Mouse (Mus musculus) hindbrain, embryonic 16.5 days (tissue): ENCODE data around the gene Serac1. TPM values are rescaled to one million over a fixed set of nuclear protein-coding genes. Genes with fewer than 3 reads are reported as not detected.

Experiments used
- ATAC-seq: fragments of 200-750 bp; cut with Nextera tagmentation; 2 replicates; pipeline ENCODE4 v1.8.0; 2017; ENCODE audit warnings: moderate TSS enrichment, moderate library complexity
- H3K27ac ChIP-seq: fragments of 300-500 bp; sonication (generic); 2 replicates; pipeline ENCODE4 v1.5.1; 2014; ENCODE audit warnings: low read depth, mild to moderate bottlenecking, control low read depth, low read length, moderate library complexity
- H3K27me3 ChIP-seq: fragments of 300-500 bp; sonication (generic); replicated peaks from 2 replicates; pipeline ENCODE4 v1.6.1; 2014; ENCODE audit warnings: low read length; ENCODE audit not compliant: control insufficient read depth, insufficient read depth
- H3K36me3 ChIP-seq: fragments of 300-500 bp; sonication (generic); 2 replicates; pipeline ENCODE4 v1.6.1; 2014; ENCODE audit warnings: mild to moderate bottlenecking, low read length, moderate library complexity, mixed read lengths; ENCODE audit not compliant: control insufficient read depth, insufficient read depth
- H3K4me1 ChIP-seq: fragments of 300-500 bp; sonication (generic); 2 replicates; pipeline ENCODE4 v1.6.1; 2014; ENCODE audit warnings: low read depth, low read length; ENCODE audit not compliant: control insufficient read depth, insufficient read depth
- H3K4me2 ChIP-seq: fragments of 300-500 bp; sonication (generic); 2 replicates; pipeline ENCODE4 v1.6.1; 2014; ENCODE audit warnings: mild to moderate bottlenecking, low read length, control low read depth, moderate library complexity
- H3K4me3 ChIP-seq: fragments of 300-500 bp; sonication (generic); 2 replicates; pipeline ENCODE4 v1.5.1; 2014; ENCODE audit warnings: mild to moderate bottlenecking, low read length, control low read depth, moderate library complexity
- H3K9ac ChIP-seq: fragments of 300-500 bp; sonication (generic); 2 replicates; pipeline ENCODE4 v1.6.1; 2014; ENCODE audit warnings: low read depth, mild to moderate bottlenecking, control low read depth, low read length, moderate library complexity
- H3K9me3 ChIP-seq: fragments of 300-500 bp; sonication (generic); 2 replicates; pipeline ENCODE4 v1.6.1; 2014; ENCODE audit warnings: mild to moderate bottlenecking, low read length, moderate library complexity; ENCODE audit not compliant: control insufficient read depth
- WGBS: fragments of 180-500 bp; shearing (Covaris S2); extraction: QIAGEN DNeasy Blood & Tissue Kit; methylation state at CpG from one replicate; pipeline ENCODE4 v1.1.7; 2014; 5-methylcytosine and 5-hydroxymethylcytosine counted together
- polyA plus RNA-seq: library from polyadenylated mRNA; unstranded; fragments of >200 nt; fragmentation: Nextera tagmentation; extraction: Ambion mirVana; gene quantifications from 2 replicates; pipeline ENCODE4 v1.2.1, GENCODE M21; 2015

Gene Serac1
- polyA plus RNA-seq, 1 experiment from 2014 or later: 12.5 TPM

GRCm38 (mm10) chr17:6016213-6016780 is 63.2 kb downstream of the Serac1 start:
- no peak overlapping the region for H3K27ac ChIP-seq
- H3K4me3 ChIP-seq: no peak overlapping the region
- H3K9ac ChIP-seq: no peak overlapping the region
- H3K4me2 ChIP-seq: no peak overlapping the region
- H3K36me3 ChIP-seq: no peaks in the 10 kb centered on the region
- H3K9me3 ChIP-seq: no peaks in the 10 kb centered on the region
- H3K27me3 ChIP-seq: no peaks in the 10 kb centered on the region
- WGBS: 72% methylated on average over 7 of the region's 7 CpGs
- no peaks in the 10 kb centered on the region for H3K4me1 ChIP-seq
- ATAC-seq: no peak

GRCm38 (mm10) chr17:6014985-6015384 is 64.6 kb downstream of the Serac1 start:
- H3K36me3 ChIP-seq: no peaks in the 10 kb centered on the region
- WGBS: 86% methylated on average over 4 of the region's 4 CpGs

DNA sequence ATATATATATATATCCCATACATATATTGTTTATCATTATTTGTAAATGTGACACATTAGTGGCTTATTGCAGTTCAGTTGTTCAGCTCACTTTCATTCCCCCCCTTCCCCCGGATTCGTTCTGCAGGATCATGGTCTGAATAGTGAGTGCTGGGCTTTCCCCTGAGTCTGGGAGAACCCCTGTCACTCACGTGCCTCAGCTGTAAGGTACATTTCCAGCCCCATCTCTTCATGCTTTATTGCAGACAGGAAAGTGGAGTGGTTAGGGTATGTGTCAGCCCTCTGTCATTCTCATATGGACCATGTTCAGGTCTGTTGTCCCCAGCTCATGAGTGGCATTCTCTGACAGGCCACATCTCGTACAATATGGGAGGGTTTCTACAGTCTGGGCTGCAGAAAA is 66.5 kb downstream of the Serac1 start:
- Histone ChIP-seq H3K4me2 (no peak overlapping the region), H3K27ac (no peak overlapping the region), H3K9me3 (no peaks in the 10 kb centered on the region), H3K27me3 (no peaks in the 10 kb centered on the region), H3K4me1 (no peaks in the 10 kb centered on the region), H3K9ac (no peak overlapping the region), H3K36me3 (no peaks in the 10 kb centered on the region), H3K4me3 (no peak overlapping the region)
- ATAC-seq: no peak
- 82% methylated on average over 4 of the region's 4 CpGs for WGBS

More at GRCm38 (mm10) chr17:6014985-6015384, 64.6 kb downstream of the Serac1 start:
- H3K4me2 ChIP-seq: no peak overlapping the region
- ATAC-seq: no peak
- H3K27ac ChIP-seq: no peak overlapping the region
- H3K4me3 ChIP-seq: no peak overlapping the region
- H3K27me3 ChIP-seq: no peaks in the 10 kb centered on the region
- H3K4me1 ChIP-seq: no peaks in the 10 kb centered on the region
- no peak overlapping the region for H3K9ac ChIP-seq
- no peaks in the 10 kb centered on the region for H3K9me3 ChIP-seq

DNA sequence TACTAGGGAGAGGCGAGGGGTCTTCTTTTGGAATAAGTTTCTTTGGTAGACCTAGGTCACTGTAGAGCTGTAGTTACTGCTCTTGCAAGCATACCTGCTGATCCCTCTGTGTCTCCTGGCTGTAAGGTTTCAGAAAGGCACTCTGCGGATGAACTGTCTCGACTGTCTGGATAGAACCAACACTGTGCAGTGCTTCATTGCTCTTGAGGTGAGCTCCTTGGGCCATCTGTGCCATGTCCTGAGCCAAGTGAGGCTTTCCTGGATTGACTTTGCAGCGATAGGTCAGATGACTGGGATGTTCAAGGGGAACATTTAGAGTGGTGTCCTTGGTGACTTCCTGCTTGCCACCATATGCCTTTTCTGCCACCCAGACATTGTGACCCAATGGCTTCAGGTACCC is 69.9 kb downstream of the Serac1 start:
- no peak for ATAC-seq
- peaks cover 14% of the 10 kb centered on the region for H3K4me1 ChIP-seq
- H3K36me3 ChIP-seq: no peaks in the 10 kb centered on the region
- H3K9ac ChIP-seq: no peak overlapping the region
- no peak overlapping the region for H3K4me3 ChIP-seq
- H3K4me2 ChIP-seq: no peak overlapping the region
- 95% methylated on average over 4 of the region's 4 CpGs for WGBS
- no peaks in the 10 kb centered on the region for H3K9me3 ChIP-seq
- no peak overlapping the region for H3K27ac ChIP-seq
- no peaks in the 10 kb centered on the region for H3K27me3 ChIP-seq

DNA sequence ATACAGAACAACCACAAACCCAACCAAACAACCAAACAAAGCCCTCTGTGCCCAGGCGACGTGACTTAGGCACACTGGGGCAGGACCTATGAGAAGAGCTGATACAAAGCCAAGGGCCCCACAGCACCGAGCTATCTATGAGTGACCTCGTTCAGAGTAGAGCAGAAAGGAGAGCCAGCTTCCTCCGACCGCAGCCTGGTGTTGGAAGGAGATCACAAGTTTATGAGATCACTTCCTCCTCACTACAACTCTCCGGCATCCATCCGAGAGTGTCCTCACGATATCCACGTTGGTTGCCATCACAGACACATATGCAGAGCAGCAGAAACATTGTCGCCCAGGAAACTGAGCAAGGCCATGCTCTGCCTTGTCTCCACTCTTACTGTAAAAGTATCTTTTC is 71.0 kb downstream of the Serac1 start:
- Histone ChIP-seq H3K4me2 (no peak overlapping the region), H3K36me3 (no peaks in the 10 kb centered on the region), H3K27me3 (no peaks in the 10 kb centered on the region), H3K4me3 (no peak overlapping the region), H3K9ac (no peak overlapping the region), H3K27ac (no peak overlapping the region), H3K9me3 (no peaks in the 10 kb centered on the region), H3K4me1 (peaks cover 14% of the 10 kb centered on the region)
- 86% methylated on average over 11 of the region's 11 CpGs for whole genome bisulfite sequencing
- no peak for ATAC-seq

DNA sequence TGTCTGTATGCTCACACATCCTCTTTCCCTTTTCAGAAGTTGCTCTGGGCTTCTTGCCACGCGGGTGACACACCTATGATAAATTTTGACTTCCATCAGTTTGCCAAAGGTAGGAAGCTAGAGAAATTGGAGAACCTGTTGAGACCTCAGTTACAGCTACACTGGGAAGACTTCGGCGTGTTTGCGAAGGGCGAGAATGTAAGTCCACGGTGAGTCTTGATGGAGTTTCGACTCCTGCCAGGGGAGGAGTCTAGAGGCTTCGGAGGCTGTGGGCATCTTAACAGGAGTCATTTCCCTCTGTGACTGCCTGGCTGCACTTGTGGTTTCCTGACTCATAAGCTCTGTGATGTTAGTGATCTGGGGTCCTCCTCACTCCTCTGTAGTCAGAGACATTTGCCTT is 71.6 kb downstream of the Serac1 start:
- WGBS: 92% methylated on average over 9 of the region's 9 CpGs
- ATAC-seq: no peak
- Histone ChIP-seq H3K4me1 (peaks cover 14% of the 10 kb centered on the region), H3K4me2 (no peak overlapping the region), H3K4me3 (no peak overlapping the region), H3K27ac (no peak overlapping the region), H3K9me3 (no peaks in the 10 kb centered on the region), H3K9ac (no peak overlapping the region), H3K27me3 (no peaks in the 10 kb centered on the region), H3K36me3 (no peaks in the 10 kb centered on the region)

DNA sequence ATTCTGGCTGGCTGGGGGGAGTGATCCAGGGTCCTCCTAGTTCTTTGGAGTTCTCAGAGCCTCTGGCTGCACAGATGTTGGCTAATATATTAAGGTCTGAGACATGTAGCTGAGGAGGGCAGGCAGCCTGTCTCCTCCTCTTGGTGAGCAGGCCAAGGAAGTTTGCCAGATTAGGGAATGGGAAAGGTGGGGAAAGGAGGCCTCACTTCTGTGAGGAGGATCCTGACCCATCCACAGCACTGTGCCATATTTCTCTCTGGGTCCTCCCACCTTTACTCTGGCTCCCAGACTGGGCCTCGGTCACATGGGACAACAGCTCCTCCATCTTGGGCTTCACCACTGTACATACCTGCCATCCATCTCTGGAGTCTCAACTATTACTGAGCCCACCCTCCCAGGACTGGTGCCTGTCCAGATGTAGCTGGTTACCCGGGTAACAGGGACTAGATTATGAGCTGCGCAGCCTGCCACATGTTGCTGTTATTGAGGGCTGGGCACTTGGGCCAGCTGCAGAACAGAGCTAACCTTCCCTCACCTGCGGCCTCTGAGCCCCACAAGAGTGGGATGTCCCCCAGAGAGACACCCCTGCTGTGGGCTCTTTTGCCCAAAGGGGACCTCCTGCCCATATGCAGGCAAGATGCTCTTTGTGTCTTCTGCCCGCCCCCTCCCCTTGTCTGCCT is 72.3 kb downstream of the Serac1 start:
- Histone ChIP-seq H3K4me2 (no peak overlapping the region), H3K4me1 (peaks cover 14% of the 10 kb centered on the region), H3K9ac (no peak overlapping the region), H3K9me3 (no peaks in the 10 kb centered on the region), H3K4me3 (no peak overlapping the region), H3K27me3 (no peaks in the 10 kb centered on the region), H3K36me3 (no peaks in the 10 kb centered on the region), H3K27ac (no peak overlapping the region)
- 88% methylated on average over 5 of the region's 5 CpGs for WGBS
- ATAC-seq: no peak

- Histone ChIP-seq H3K36me3 (no peaks in the 10 kb centered on the region), H3K4me3 (no peak overlapping the region), H3K27ac (peak overlapping the region; percentile 19), H3K27me3 (no peaks in the 10 kb centered on the region), H3K9me3 (no peaks in the 10 kb centered on the region), H3K9ac (0 out of 2 replicates have a peak overlapping the region, but pooled peaks have one; percentile 14), H3K4me2 (no peak overlapping the region; the same call in 1 of the 2 replicates), H3K4me1 (peaks cover 14% of the 10 kb centered on the region)
- peak; percentile 76 for ATAC-seq
- WGBS: 18% methylated on average over 14 of the region's 14 CpGs
Measured at GRCm38 (mm10) chr17:6005638-6006471, 73.7 kb downstream of the Serac1 start.

GRCm38 (mm10) chr17:6005246-6005637 is 74.3 kb downstream of the Serac1 start:
- no peaks in the 10 kb centered on the region for H3K9me3 ChIP-seq
- peak; percentile 65 for ATAC-seq
- no peaks in the 10 kb centered on the region for H3K36me3 ChIP-seq
- H3K27me3 ChIP-seq: no peaks in the 10 kb centered on the region
- 13% methylated on average over 10 of the region's 14 CpGs for WGBS
- H3K4me2 ChIP-seq: no peak overlapping the region
- H3K27ac ChIP-seq: no peak overlapping the region; the same call in 1 of the 2 replicates
- no peak overlapping the region for H3K9ac ChIP-seq
- H3K4me1 ChIP-seq: peaks cover 14% of the 10 kb centered on the region
- no peak overlapping the region for H3K4me3 ChIP-seq
